Mouse (Mus musculus) lung, adult 18-20 months (tissue): Measurements from ENCODE around the gene Pgbd5.

Experiments
- DNase-seq, 2 experiments: peaks; one replicate each; pipeline ENCODE4 v3.0.0; 2022; ENCODE audit warnings: mixed read lengths in 2 of 2

The Pgbd5 gene

GRCm38 (mm10) chr8:124389495-124389894 lies 50.0 kb downstream of the Pgbd5 start:
- no peak for DNase-seq

- no peak for DNase-seq
Measured at GRCm38 (mm10) chr8:124386225-124386899, 53.1 kb downstream of the Pgbd5 start.

DNA sequence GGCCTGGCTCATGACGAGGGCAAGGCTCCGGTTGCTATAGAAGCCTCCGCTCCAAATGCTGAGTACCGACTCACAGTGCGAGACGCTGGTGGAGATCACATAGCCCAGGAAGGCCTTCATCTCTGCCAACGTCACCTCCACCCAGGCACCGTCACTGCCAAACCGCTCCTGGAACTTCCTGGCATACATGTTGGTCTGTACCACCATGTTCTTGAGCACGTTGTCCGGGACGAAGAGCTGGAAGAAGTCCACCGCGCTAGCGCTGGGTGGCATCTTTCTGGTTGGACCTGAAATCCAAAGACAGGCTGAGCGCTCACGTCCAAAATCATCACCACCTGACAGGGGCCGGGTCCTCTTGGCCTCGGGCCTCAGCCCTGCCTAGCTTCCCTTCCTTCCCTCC lies 55.1 kb downstream of the Pgbd5 start:
- DNase-seq, result no peak

DNA sequence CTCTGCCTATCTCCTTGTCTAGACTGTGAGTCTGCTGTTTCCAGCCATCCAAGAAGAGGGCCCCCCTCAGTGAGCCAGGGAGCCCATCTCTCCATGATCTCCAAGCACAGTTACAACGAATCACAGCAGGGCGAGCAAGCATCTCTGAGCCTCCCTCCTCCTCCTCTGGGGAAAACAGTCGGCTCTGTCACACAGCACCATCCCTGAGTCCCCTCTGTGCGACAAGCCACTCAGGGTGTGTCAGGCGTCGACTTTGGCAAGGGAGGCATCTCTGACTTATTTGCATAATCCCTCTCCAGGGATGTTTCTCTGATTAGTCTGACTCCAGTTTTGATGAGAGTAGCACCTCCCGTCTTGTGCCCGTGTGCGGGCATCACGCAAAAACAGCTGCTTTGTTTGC lies 57.2 kb downstream of the Pgbd5 start:
- no peak for DNase-seq

- DNase-seq, result no peak
Measured at GRCm38 (mm10) chr8:124379289-124379688, 60.2 kb downstream of the Pgbd5 start.

GRCm38 (mm10) chr8:124376406-124376805 lies 63.1 kb downstream of the Pgbd5 start:
- no peak for DNase-seq

GRCm38 (mm10) chr8:124375727-124376126 lies 63.7 kb downstream of the Pgbd5 start:
- no peak for DNase-seq

- DNase-seq, result no peak
Measured at GRCm38 (mm10) chr8:124375168-124375567, 64.3 kb downstream of the Pgbd5 start.

GRCm38 (mm10) chr8:124373753-124374152 lies 65.7 kb downstream of the Pgbd5 start:
- no peak for DNase-seq

GRCm38 (mm10) chr8:124371410-124372123 lies 67.9 kb downstream of the Pgbd5 start:
- no peak for DNase-seq

DNA sequence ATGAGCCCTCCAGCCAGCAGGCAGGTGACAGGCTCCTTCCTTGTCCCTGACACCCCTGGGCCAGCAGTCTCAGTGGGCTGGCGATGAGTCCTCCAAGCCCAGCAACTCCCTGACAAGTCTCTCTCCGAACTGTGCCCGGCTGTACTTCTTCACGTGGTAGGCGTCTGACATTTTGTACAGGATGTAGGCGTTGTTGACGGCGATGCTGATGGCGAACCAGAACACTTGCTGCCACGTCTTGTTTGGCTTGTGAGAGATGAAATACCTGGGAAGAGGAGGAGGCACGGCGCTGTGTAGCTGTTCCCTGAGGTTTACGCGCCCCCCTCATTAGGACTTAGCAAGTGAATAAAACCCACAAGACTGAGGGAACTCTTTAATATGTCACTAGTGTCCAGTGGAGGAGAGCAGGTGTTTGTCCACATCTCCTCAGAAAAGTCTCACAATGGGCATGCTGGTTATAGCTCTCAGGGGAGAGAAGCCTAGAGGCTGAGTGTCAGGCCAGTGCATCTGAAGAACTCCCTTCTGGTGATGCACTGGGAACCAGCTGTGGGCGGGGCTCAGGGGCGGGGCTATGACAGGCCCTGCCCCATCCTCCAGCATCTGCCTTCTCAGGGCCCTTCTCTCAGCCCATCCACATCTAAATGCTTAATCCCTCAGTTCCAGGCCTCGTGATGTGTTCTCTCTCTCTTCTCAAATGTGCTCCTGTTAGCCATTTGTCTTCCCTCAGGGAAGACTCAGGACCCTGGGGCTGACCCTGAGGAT lies 68.9 kb downstream of the Pgbd5 start:
- no peak for DNase-seq

DNA sequence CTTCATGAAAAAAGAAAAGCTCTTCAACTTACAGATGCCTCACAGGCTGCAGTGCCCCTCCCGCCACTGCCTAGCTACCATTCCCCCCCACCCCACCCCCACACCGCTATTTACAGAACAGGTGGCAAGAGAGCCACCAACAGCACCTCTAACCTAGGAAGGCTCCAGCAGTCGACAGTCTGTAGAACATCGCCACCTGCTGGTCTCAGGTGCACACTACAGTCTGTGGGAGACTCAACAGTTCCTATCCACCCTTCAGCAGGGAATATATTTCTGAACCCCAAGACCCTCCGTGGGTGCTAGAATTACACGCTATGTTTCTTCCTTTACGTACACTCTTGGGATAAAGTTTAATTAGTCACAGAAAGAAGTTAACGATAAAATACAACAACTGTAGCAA lies 71.2 kb downstream of the Pgbd5 start:
- DNase-seq, result peak; percentile 49 to 59

- DNase-seq, result no peak
Measured at GRCm38 (mm10) chr8:124363337-124363736, 76.1 kb downstream of the Pgbd5 start.

DNA sequence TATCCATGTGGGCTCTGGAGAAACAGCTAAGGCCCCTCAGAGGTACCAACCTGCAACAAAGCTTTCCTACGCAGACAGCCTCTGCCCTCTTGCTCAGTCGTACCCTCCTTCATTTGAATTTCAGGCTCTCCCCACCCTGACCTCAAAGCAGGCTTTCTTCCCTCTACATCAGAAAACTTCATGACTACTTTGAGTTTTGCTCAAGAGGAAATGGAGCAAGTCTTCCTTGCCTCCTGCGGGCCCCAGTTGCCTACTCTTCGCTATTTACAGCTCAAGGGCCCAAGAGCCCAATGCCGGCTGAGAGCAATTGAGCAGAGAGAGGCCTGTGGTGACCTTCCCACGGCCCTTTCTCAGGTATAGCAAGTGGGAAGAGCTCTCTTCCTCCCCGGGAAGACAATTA lies 76.9 kb downstream of the Pgbd5 start:
- DNase-seq, result no peak

DNA sequence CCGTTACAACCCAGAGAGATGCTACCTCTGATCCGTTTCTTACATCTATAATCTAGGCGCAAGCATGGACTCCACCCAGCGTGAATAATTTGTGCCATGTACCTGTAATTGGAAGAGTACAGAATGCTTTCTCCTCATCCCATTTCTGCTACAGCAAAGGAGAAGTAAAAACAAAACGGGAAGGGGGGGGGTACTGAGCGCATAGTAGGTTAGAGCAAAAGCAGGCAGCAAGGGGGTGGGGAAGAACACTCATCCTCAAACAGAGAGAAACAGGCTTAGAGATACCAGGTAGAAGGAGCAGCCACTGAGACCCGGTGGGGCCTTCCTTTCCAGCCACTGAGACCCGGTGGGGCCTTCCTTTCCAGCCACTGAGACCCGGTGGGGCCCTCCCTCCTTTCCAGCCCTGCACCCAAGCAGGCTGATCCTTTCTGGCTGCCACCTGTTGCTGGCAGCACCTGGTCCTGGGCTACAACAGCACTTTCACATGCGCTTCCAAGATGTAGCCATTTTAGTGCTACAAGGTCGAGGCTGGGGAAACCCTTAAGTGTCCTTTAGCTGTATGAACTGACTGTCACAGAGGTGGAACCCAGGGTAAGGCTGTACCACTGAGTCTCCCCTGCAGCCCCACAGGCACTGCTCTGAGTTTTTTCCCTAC lies 77.6 kb downstream of the Pgbd5 start:
- DNase-seq, result no peak

DNA sequence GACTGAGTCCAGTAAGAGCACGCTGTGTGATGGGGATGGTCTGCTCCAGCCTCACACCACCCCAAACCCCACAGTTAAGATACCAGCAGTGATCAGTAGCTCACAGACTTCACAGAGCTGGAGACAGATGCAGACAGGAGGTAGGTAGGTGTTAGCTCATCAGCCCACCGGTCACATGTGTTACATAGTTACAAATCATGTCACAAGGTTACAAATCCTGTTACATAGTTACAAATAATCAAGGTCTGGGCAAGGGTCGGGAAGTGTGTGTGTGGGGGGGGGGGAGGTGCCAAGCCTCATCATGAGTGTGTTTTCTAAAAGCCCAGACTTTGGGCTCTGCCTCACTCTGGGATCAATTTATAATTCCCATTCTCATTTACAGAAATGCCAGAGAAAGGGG lies 78.5 kb downstream of the Pgbd5 start:
- DNase-seq, result no peak

GRCm38 (mm10) chr8:124351636-124352035 lies 87.8 kb downstream of the Pgbd5 start:
- no peak for DNase-seq

DNA sequence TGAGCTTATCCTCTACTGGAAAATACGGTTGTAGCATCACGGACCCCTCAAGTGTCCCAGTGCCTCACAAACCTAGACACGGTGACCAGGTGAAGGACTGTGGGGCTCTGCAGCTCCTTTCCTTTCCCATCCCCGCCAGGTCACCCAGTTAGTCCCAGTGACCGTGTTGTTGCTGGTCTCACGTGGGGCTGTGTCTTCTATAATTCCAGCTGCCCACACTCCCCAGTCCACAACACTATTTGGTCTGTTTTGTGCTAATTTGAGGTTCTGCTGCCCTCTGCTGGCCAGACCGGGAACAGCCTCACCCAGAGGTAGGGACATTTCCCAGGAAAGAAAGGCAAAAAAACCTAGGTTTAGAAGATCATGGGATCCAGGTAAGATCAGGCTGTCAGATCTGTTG lies 89.8 kb downstream of the Pgbd5 start:
- peak; percentile 66 to 71 for DNase-seq

GRCm38 (mm10) chr8:124348087-124348486 lies 91.4 kb downstream of the Pgbd5 start:
- no peak for DNase-seq

GRCm38 (mm10) chr8:124346852-124347523 lies 92.5 kb downstream of the Pgbd5 start:
- DNase-seq, result peak; percentile 43 to 45

DNA sequence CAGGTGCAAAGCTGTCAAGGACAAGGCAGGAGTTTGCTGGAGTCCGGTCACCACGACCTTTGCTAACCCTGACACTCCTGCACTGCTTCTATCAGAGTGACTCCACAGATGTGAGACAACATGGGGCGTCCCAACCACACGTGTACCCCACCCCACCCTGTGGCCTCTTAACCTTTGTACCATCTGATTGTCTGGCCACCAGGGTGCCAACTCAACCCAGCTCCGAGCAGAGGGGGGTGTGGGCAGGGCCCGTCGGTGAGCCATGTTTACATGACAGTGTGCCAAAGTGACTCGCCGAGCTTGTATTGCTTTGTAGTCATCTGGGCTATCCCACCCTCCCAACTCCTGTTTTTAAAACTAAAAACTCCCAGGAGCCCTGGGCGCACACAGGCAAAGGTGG lies 94.4 kb downstream of the Pgbd5 start:
- DNase-seq, result peak in 1 of 2 experiments; percentile 46

DNA sequence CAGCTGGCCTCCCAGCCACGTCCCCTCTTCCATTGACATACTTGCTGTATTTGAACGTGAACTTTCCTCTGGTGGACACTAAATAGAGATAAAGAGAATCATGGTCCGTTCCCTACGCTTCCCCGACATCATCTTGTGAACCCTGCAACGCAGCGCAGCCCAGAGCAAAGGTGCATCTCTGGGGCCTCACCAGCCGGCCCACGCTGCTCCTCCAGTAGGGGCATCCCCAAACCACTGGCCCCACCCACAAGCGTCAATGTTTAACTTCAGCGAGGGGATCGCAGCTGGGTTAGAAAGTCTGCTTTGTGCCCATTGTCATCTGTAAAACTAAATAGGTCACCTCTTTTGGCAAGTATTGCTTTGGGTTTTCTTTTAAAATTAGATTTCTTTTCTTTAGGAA lies 95.5 kb downstream of the Pgbd5 start:
- no peak for DNase-seq

DNA sequence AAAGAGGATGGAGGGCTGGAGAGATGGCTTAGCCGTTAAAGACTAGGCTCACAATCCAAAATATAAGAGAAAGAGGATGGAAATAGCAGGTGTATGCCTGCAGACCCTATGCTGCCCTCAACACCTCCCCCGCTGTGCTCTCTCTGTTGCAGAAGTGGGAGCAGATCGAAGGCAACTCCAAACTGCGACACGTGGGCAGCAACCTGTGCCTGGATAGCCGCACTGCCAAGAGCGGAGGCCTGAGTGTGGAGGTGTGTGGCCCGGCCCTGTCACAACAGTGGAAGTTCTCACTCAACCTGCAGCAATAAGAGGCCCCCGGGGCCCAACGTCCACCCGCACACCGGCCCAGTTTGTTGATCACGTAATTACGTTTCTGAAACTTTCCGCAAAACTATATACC lies 96.3 kb downstream of the Pgbd5 start:
- no peak for DNase-seq
